Mouse (Mus musculus) intestine, embryonic 15.5 days (tissue): ENCODE measurements at regions not wholly inside any gene's neighbourhood (a gene's known extent, or its start where the extent isn't known, plus 50 kb on each side); places are given as distances from the start of the nearest gene placed in this dataset.

Source experiments
- ATAC-seq: fragments of 200-750 bp; cut with Nextera tagmentation; 2 replicates; pipeline ENCODE4 v1.8.0; 2017; ENCODE audit warnings: moderate TSS enrichment, moderate library complexity
- H3K27ac ChIP-seq: fragments of 300-500 bp; sonication (generic); 2 replicates; pipeline ENCODE4 v1.5.1; 2015; ENCODE audit warnings: mild to moderate bottlenecking, inconsistent platforms
- H3K27me3 ChIP-seq: fragments of 300-500 bp; sonication (generic); replicated peaks from 2 replicates; pipeline ENCODE4 v1.6.1; 2015; ENCODE audit warnings: inconsistent platforms
- H3K36me3 ChIP-seq: fragments of 300-500 bp; sonication (generic); 2 replicates; pipeline ENCODE4 v1.6.1; 2015; ENCODE audit warnings: inconsistent platforms
- H3K4me1 ChIP-seq: fragments of 300-500 bp; sonication (generic); replicated peaks from 2 replicates; pipeline ENCODE4 v1.6.1; 2015; ENCODE audit warnings: inconsistent platforms
- H3K4me2 ChIP-seq: fragments of 300-500 bp; sonication (generic); replicated peaks from 2 replicates; pipeline ENCODE4 v1.6.1; 2015; ENCODE audit warnings: mild to moderate bottlenecking, inconsistent platforms
- H3K4me3 ChIP-seq: fragments of 300-500 bp; sonication (generic); replicated peaks from 2 replicates; pipeline ENCODE4 v1.5.1; 2015; ENCODE audit warnings: inconsistent platforms
- H3K9ac ChIP-seq: fragments of 300-500 bp; sonication (generic); 2 replicates; pipeline ENCODE4 v1.6.1; 2015; ENCODE audit warnings: inconsistent platforms
- H3K9me3 ChIP-seq: fragments of 300-500 bp; sonication (generic); 2 replicates; pipeline ENCODE4 v1.6.1; 2016; ENCODE audit warnings: inconsistent platforms
- WGBS: fragments of 180-500 bp; shearing (Covaris S2); methylation state at CpG from one replicate; pipeline ENCODE4 v1.1.7; 2015; 5-methylcytosine and 5-hydroxymethylcytosine counted together

GRCm38 (mm10) chr16:87295727-87296126 is 58.3 kb upstream of the N6amt1 start:
- ATAC-seq, result no peak
- WGBS, result 76% methylated on average over 5 of the region's 5 CpGs
- H3K4me3 ChIP-seq, result no peak overlapping the region
- no peak overlapping the region for H3K27ac ChIP-seq
- H3K9ac ChIP-seq, result no peak overlapping the region
- H3K4me1 ChIP-seq, result no peaks in the 10 kb centered on the region
- H3K4me2 ChIP-seq, result no peak overlapping the region
- H3K9me3 ChIP-seq, result no peaks in the 10 kb centered on the region
- H3K27me3 ChIP-seq, result no peaks in the 10 kb centered on the region
- no peaks in the 10 kb centered on the region for H3K36me3 ChIP-seq

DNA sequence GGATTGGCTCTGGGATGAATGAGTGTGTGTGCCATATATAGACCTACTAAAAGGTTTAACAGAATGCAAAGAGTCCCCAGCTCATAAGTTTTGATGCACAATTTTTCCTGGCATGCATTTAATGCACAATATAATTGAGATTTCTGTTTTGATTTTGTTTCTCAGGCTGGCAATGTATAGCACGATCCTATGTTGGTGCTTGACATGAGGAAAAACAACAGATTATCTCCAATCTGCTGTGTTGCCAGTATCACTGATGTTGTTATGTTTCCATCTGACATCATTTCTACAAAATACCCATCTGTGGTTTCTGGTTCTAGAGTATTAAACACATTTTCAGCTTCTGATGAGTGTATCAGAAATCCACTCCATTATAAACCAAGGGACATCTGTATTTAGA is 61.2 kb upstream of the N6amt1 start:
- Histone ChIP-seq H3K4me2 (no peak overlapping the region), H3K27me3 (no peaks in the 10 kb centered on the region), H3K9ac (no peak overlapping the region), H3K36me3 (no peaks in the 10 kb centered on the region), H3K27ac (no peak overlapping the region), H3K4me1 (no peaks in the 10 kb centered on the region), H3K9me3 (no peaks in the 10 kb centered on the region), H3K4me3 (no peak overlapping the region)
- WGBS, result 91% methylated on average over 1 of the region's 1 CpGs
- no peak for ATAC-seq

GRCm38 (mm10) chr16:87291716-87292115 is 62.3 kb upstream of the N6amt1 start:
- WGBS, result 81% methylated on average over 2 of the region's 2 CpGs
- H3K4me1 ChIP-seq, result no peaks in the 10 kb centered on the region
- H3K4me3 ChIP-seq, result no peak overlapping the region
- no peak for ATAC-seq
- no peaks in the 10 kb centered on the region for H3K27me3 ChIP-seq
- no peak overlapping the region for H3K27ac ChIP-seq
- H3K9me3 ChIP-seq, result no peaks in the 10 kb centered on the region
- H3K9ac ChIP-seq, result no peak overlapping the region
- no peak overlapping the region for H3K4me2 ChIP-seq
- no peaks in the 10 kb centered on the region for H3K36me3 ChIP-seq

GRCm38 (mm10) chr16:87285639-87286038 is 68.3 kb upstream of the N6amt1 start:
- WGBS, result 74% methylated on average over 2 of the region's 2 CpGs
- no peaks in the 10 kb centered on the region for H3K9me3 ChIP-seq
- 0 out of 2 replicates have a peak, but pooled peaks have one; percentile 51 for ATAC-seq
- H3K36me3 ChIP-seq, result no peaks in the 10 kb centered on the region
- H3K9ac ChIP-seq, result no peak overlapping the region
- H3K27me3 ChIP-seq, result no peaks in the 10 kb centered on the region
- H3K27ac ChIP-seq, result no peak overlapping the region
- no peaks in the 10 kb centered on the region for H3K4me1 ChIP-seq
- H3K4me2 ChIP-seq, result no peak overlapping the region
- H3K4me3 ChIP-seq, result no peak overlapping the region

DNA sequence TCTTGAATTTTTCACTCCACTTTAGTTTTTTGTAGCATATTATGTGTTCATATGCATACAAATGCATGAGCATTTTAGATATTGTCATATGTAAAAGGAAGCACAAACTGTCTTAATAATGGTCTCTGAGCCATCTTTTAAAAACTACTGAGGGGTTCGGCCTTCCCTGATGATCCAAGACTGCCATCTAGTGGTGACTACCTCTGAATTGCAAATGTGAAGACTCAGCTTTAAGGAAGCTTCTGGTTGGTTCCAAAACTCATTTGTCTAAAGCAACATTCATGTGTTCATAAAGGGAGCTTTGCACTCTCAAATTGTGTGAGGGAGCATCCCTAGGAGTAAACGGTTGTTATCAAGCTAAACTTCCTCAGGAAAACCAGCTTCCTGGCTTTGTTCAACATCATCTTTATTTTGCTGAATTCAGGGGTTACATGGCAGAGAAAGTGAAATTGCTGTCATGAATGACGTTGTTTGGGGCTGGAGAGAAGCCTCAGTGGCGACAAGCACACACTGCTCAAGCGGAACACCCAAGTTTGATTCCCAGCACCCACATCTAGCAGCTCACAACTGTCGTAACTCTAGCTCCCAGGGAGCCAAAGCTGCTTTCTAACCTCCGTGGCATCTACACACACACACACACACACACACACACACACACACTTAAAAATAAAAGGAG is 69.0 kb upstream of the N6amt1 start:
- H3K9ac ChIP-seq, result no peak overlapping the region
- no peak for ATAC-seq
- H3K36me3 ChIP-seq, result no peaks in the 10 kb centered on the region
- 62% methylated on average over 7 of the region's 7 CpGs for WGBS
- no peaks in the 10 kb centered on the region for H3K27me3 ChIP-seq
- H3K4me3 ChIP-seq, result no peak overlapping the region
- no peaks in the 10 kb centered on the region for H3K4me1 ChIP-seq
- H3K4me2 ChIP-seq, result no peak overlapping the region
- H3K27ac ChIP-seq, result no peak overlapping the region
- H3K9me3 ChIP-seq, result no peaks in the 10 kb centered on the region

DNA sequence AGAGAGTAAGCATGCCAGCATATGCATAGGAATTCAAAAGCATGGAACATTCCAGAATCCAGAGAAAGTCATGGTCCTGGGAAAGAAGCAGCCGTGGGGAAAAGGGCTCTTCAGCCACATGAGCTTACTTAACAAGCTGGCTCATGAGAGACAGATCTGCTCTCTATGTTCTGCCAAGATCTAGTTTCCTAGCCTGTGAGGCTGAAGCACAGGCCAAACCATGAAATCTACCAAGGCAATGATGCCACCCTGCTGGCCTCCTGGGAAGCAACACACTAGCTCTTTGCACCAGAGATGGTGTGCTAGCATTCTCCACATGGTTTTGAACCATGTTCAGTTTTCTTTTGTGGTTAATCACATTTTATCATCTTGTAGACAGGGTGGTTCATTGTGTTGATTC is 75.5 kb upstream of the N6amt1 start:
- Histone ChIP-seq H3K4me3 (no peak overlapping the region), H3K9me3 (no peaks in the 10 kb centered on the region), H3K9ac (no peak overlapping the region), H3K27ac (no peak overlapping the region), H3K4me1 (no peaks in the 10 kb centered on the region), H3K36me3 (no peaks in the 10 kb centered on the region), H3K4me2 (no peak overlapping the region), H3K27me3 (no peaks in the 10 kb centered on the region)
- WGBS, result 78% methylated on average over 1 of the region's 1 CpGs
- ATAC-seq, result no peak

GRCm38 (mm10) chr16:87272363-87272762 is 81.6 kb upstream of the N6amt1 start:
- WGBS, result 82% methylated on average over 5 of the region's 5 CpGs
- no peaks in the 10 kb centered on the region for H3K36me3 ChIP-seq
- ATAC-seq, result no peak
- no peak overlapping the region for H3K27ac ChIP-seq
- H3K9me3 ChIP-seq, result no peaks in the 10 kb centered on the region
- no peak overlapping the region for H3K4me2 ChIP-seq
- H3K27me3 ChIP-seq, result no peaks in the 10 kb centered on the region
- no peak overlapping the region for H3K9ac ChIP-seq
- H3K4me1 ChIP-seq, result no peaks in the 10 kb centered on the region
- H3K4me3 ChIP-seq, result no peak overlapping the region

- WGBS, result 65% methylated on average over 9 of the region's 9 CpGs
- 0 out of 2 replicates have a peak, but pooled peaks cover 5% of the 10 kb centered on the region for H3K4me1 ChIP-seq
- H3K27me3 ChIP-seq, result no peaks in the 10 kb centered on the region
- H3K9ac ChIP-seq, result no peak overlapping the region
- H3K4me3 ChIP-seq, result no peak overlapping the region
- no peak overlapping the region for H3K27ac ChIP-seq
- H3K36me3 ChIP-seq, result no peaks in the 10 kb centered on the region
- H3K4me2 ChIP-seq, result no peak overlapping the region
- no peaks in the 10 kb centered on the region for H3K9me3 ChIP-seq
- no peak for ATAC-seq
These were observed 85.8 kb upstream of the N6amt1 start for GRCm38 (mm10) chr16:87267954-87268804.

GRCm38 (mm10) chr16:87267517-87267916 is 86.5 kb upstream of the N6amt1 start:
- Histone ChIP-seq H3K4me1 (0 out of 2 replicates have a peak, but pooled peaks cover 5% of the 10 kb centered on the region), H3K9me3 (no peaks in the 10 kb centered on the region), H3K27me3 (no peaks in the 10 kb centered on the region), H3K4me2 (no peak overlapping the region), H3K9ac (no peak overlapping the region), H3K36me3 (no peaks in the 10 kb centered on the region), H3K4me3 (no peak overlapping the region), H3K27ac (no peak overlapping the region)
- ATAC-seq, result no peak
- WGBS, result 86% methylated on average over 4 of the region's 4 CpGs

DNA sequence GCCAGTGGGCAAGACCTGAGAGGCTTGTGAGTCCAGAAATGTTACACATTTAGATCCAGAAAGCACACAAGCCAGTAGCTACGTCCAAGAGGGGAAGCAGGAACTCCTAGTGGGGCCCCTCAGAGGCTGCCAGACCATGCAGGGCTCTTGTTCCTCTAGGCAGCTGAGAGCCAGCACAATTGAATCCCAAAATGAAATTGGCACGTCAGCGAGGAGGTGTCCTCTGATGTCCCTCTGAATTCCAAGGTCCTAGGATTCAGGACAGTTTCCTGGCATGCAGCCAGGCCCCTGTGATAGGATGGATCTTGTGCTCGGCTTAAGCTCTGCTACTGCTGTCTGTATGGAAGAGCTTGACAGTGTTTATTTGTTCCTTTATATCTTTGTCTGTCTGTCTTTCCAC is 90.4 kb upstream of the N6amt1 start:
- Histone ChIP-seq H3K4me1 (0 out of 2 replicates have a peak, but pooled peaks cover 5% of the 10 kb centered on the region), H3K4me2 (no peak overlapping the region), H3K27ac (no peak overlapping the region), H3K36me3 (no peaks in the 10 kb centered on the region), H3K9me3 (no peaks in the 10 kb centered on the region), H3K27me3 (no peaks in the 10 kb centered on the region), H3K9ac (no peak overlapping the region), H3K4me3 (no peak overlapping the region)
- WGBS, result 30% methylated on average over 4 of the region's 4 CpGs
- no peak for ATAC-seq

GRCm38 (mm10) chr16:87263041-87263440 is 90.9 kb upstream of the N6amt1 start:
- ATAC-seq, result no peak
- Histone ChIP-seq H3K9ac (no peak overlapping the region), H3K4me1 (0 out of 2 replicates have a peak, but pooled peaks cover 5% of the 10 kb centered on the region), H3K4me2 (no peak overlapping the region), H3K36me3 (no peaks in the 10 kb centered on the region), H3K9me3 (no peaks in the 10 kb centered on the region), H3K27ac (no peak overlapping the region), H3K4me3 (no peak overlapping the region), H3K27me3 (no peaks in the 10 kb centered on the region)
- 80% methylated on average over 8 of the region's 8 CpGs for WGBS

GRCm38 (mm10) chr16:87262497-87262896 is 91.5 kb upstream of the N6amt1 start:
- no peak overlapping the region for H3K4me3 ChIP-seq
- H3K4me1 ChIP-seq, result 0 out of 2 replicates have a peak, but pooled peaks cover 5% of the 10 kb centered on the region
- H3K27me3 ChIP-seq, result no peaks in the 10 kb centered on the region
- H3K27ac ChIP-seq, result no peak overlapping the region
- no peaks in the 10 kb centered on the region for H3K36me3 ChIP-seq
- no peak for ATAC-seq
- no peaks in the 10 kb centered on the region for H3K9me3 ChIP-seq
- no peak overlapping the region for H3K4me2 ChIP-seq
- 86% methylated on average over 3 of the region's 3 CpGs for WGBS
- H3K9ac ChIP-seq, result no peak overlapping the region
